Mouse (Mus musculus) lung, embryonic 15.5 days (tissue): ENCODE data around the gene Dync1i2. TPM values are rescaled to one million over a fixed set of nuclear protein-coding genes. Genes with fewer than 3 reads are reported as not detected.
A peak's percentile ranks its signal among the peaks of the same experiment; 100 is the strongest.

Experiments
- ATAC-seq: fragments of 200-750 bp; cut with Nextera tagmentation; 2 replicates; pipeline ENCODE4 v1.8.0; 2017; ENCODE audit warnings: moderate number of reproducible peaks, borderline replicate concordance; ENCODE audit not compliant: low FRiP score, low TSS enrichment; ENCODE audit errors: extremely low read depth
- H3K27ac ChIP-seq: fragments of 300-500 bp; sonication (generic); 2 replicates; pipeline ENCODE4 v1.5.1; 2015; ENCODE audit warnings: moderate library complexity, mild to moderate bottlenecking, inconsistent platforms
- H3K27me3 ChIP-seq: fragments of 300-500 bp; sonication (generic); 2 replicates; pipeline ENCODE4 v1.6.1; 2015; ENCODE audit warnings: inconsistent platforms
- H3K36me3 ChIP-seq: fragments of 300-500 bp; sonication (generic); 2 replicates; pipeline ENCODE4 v1.6.1; 2015; ENCODE audit warnings: inconsistent platforms
- H3K4me1 ChIP-seq: fragments of 300-500 bp; sonication (generic); 2 replicates; pipeline ENCODE4 v1.6.1; 2015; ENCODE audit warnings: inconsistent platforms
- H3K4me2 ChIP-seq: fragments of 300-500 bp; sonication (generic); 2 replicates; pipeline ENCODE4 v1.6.1; 2015; ENCODE audit warnings: inconsistent platforms, mild to moderate bottlenecking, moderate library complexity
- H3K4me3 ChIP-seq: fragments of 300-500 bp; sonication (generic); 2 replicates; pipeline ENCODE4 v1.5.1; 2015; ENCODE audit warnings: mild to moderate bottlenecking, inconsistent platforms
- H3K9ac ChIP-seq: fragments of 300-500 bp; sonication (generic); 2 replicates; pipeline ENCODE4 v1.6.1; 2015; ENCODE audit warnings: inconsistent platforms
- H3K9me3 ChIP-seq: fragments of 300-500 bp; sonication (generic); 2 replicates; pipeline ENCODE4 v1.6.1; 2016; ENCODE audit warnings: inconsistent platforms
- WGBS: fragments of 180-500 bp; shearing (Covaris S2); methylation state at CpG from one replicate; pipeline ENCODE4 v1.1.7; 2015; 5-methylcytosine and 5-hydroxymethylcytosine counted together
- polyA plus RNA-seq: library from polyadenylated mRNA; unstranded; fragments of >200 nt; fragmentation: Nextera tagmentation; extraction: Ambion mirVana; gene quantifications from 2 replicates; pipeline ENCODE4 v1.2.1, GENCODE M21; 2015

The Dync1i2 gene
- polyA plus RNA-seq, 1 experiment from 2014 or later: 99.6 TPM

DNA sequence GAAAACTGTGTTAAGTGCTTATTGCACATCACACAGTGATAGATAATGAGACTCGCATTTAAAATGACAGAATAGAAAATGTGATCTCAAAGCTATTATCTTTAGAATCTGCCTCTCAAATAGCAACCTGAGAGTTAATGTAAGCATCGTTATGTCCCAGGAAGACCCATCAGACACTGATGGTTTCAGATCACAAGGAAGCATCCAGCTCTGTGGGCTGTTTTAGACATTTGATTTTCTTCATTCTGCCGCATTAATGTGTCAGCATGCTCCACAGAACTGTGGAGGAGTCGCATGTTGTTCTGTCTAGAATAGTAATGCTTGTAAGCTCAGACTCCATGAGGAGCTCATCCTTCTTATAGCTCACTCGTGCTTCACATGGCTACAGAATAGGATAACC is 34.6 kb downstream of the Dync1i2 start:
- H3K36me3 ChIP-seq: peaks cover 46% of the 10 kb centered on the region
- H3K4me3 ChIP-seq: no peak overlapping the region
- H3K4me1 ChIP-seq: no peaks in the 10 kb centered on the region
- H3K9me3 ChIP-seq: no peaks in the 10 kb centered on the region
- no peak overlapping the region for H3K27ac ChIP-seq
- H3K9ac ChIP-seq: no peak overlapping the region
- H3K4me2 ChIP-seq: no peak overlapping the region
- no peak for ATAC-seq
- 86% methylated on average over 5 of the region's 5 CpGs for WGBS
- no peaks in the 10 kb centered on the region for H3K27me3 ChIP-seq

DNA sequence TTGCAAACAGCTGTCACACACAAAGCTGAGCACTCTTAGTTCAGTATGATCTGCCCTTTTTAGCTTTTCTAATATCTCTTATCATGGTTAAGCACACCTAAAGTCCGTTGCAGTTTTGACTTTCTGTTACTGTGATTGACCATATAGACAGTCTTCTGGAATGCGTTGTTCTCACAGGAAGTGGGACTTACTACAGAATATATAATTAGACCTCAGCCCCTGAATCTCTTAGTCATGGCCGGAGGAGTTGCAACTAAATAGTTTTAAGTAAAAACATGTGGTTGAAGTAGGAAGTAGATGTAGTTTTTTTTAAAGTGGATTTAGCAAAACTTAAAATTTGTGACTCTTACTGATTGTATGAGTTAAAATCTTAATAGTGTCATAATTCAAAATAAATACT is 36.6 kb downstream of the Dync1i2 start:
- no peaks in the 10 kb centered on the region for H3K27me3 ChIP-seq
- no peaks in the 10 kb centered on the region for H3K4me1 ChIP-seq
- no peaks in the 10 kb centered on the region for H3K9me3 ChIP-seq
- H3K9ac ChIP-seq: no peak overlapping the region
- no peak overlapping the region for H3K27ac ChIP-seq
- 75% methylated on average over 3 of the region's 3 CpGs for WGBS
- no peak for ATAC-seq
- H3K36me3 ChIP-seq: peaks cover 56% of the 10 kb centered on the region
- H3K4me3 ChIP-seq: no peak overlapping the region
- no peak overlapping the region for H3K4me2 ChIP-seq

DNA sequence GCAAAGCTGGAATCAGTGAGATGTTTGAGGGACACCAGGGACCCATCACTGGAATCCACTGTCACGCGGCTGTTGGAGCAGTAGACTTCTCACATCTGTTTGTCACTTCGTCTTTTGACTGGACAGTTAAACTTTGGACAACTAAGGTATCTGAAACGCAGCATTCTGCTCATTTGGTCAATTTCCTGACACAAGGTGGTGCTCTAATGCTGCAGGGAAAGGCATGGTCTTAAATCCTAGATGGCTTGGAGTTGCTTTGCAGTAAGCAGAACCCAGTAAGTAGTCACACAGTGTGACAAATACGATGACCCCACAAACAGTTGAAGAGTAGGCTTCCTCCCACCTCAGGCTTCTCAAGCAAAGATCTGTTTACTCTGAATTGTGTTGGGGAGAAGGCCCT is 39.3 kb downstream of the Dync1i2 start:
- WGBS: 76% methylated on average over 5 of the region's 5 CpGs
- Histone ChIP-seq H3K27ac (no peak overlapping the region), H3K36me3 (peaks cover 61% of the 10 kb centered on the region), H3K9me3 (no peaks in the 10 kb centered on the region), H3K4me3 (no peak overlapping the region), H3K4me2 (no peak overlapping the region), H3K4me1 (no peaks in the 10 kb centered on the region), H3K27me3 (no peaks in the 10 kb centered on the region), H3K9ac (no peak overlapping the region)
- no peak for ATAC-seq

DNA sequence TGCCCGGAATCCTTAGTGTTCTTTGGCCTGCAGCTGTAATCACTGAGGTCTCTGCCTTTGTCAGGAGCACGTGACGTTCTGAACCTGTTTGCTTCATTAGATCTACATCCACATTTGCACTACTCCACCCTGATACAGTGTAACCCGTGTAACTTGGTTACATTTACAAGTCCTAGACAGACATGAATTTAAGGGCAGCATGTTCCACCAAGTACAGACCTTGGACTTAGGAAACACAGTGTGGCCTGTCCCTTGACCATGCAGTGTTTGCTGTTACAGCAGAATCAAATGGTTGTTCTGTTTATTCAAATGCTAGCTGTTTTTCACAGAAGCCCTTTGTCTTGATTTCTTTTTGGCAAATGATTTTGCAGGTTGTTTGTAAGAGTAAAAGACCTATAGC is 43.3 kb downstream of the Dync1i2 start:
- Histone ChIP-seq H3K27me3 (no peaks in the 10 kb centered on the region), H3K4me3 (no peak overlapping the region)
- no peak for ATAC-seq

DNA sequence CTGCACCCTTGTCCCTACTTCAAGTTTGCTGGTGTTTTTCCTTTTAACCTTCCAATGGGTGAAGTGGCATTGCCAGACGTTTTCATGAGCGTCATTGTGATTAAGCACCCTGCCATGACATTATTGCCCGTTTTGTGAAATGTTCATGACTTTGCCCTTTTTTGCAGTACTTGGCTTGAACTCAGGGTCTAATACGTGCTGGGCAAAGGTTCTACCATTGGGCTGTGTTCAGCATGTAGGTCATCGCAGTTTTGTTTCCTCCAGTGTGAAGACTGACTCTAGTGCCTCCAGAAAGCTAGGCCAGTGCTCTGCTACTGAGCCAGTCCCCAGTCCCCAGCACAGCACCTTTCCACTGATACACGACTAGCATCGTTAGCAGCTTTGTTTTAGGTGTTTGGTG is 45.1 kb downstream of the Dync1i2 start:
- no peak overlapping the region for H3K9ac ChIP-seq
- WGBS: 86% methylated on average over 7 of the region's 7 CpGs
- no peak for ATAC-seq
- peaks cover 69% of the 10 kb centered on the region for H3K36me3 ChIP-seq
- no peak overlapping the region for H3K4me3 ChIP-seq
- no peak overlapping the region for H3K27ac ChIP-seq
- H3K27me3 ChIP-seq: no peaks in the 10 kb centered on the region
- H3K9me3 ChIP-seq: no peaks in the 10 kb centered on the region
- H3K4me2 ChIP-seq: no peak overlapping the region
- H3K4me1 ChIP-seq: no peaks in the 10 kb centered on the region

More for the DNA sequence above, 43.3 kb downstream of the Dync1i2 start:
- Histone ChIP-seq H3K36me3 (peaks cover 75% of the 10 kb centered on the region), H3K27ac (no peak overlapping the region), H3K9me3 (no peaks in the 10 kb centered on the region), H3K4me1 (no peaks in the 10 kb centered on the region), H3K9ac (no peak overlapping the region), H3K4me2 (no peak overlapping the region)
- WGBS: 74% methylated on average over 4 of the region's 4 CpGs

DNA sequence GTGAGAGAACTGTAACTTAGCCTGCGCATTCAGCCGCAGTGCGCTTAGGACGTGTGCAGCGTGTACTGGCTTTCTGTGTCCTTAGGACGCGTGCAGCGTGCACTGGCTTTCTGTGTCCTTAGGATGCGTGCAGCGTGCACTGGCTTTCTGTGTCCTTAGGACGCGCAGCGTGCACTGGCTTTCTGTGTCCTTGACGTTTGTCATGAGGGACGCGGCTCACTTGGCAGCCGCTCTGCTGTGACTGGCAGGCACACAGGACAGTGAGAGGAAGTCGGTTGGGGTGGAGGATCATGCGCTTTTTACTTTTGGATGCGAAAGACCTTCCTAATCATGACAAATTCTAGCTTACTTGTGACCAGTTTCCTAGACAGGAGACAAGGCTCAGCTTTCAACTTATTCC is 53.1 kb downstream of the Dync1i2 start:
- 94% methylated on average over 20 of the region's 20 CpGs for WGBS
- Histone ChIP-seq H3K36me3 (peaks cover 47% of the 10 kb centered on the region), H3K9me3 (no peaks in the 10 kb centered on the region), H3K4me1 (no peaks in the 10 kb centered on the region), H3K27ac (no peak overlapping the region), H3K4me2 (no peak overlapping the region), H3K27me3 (no peaks in the 10 kb centered on the region), H3K9ac (no peak overlapping the region), H3K4me3 (no peak overlapping the region)
- ATAC-seq: no peak

DNA sequence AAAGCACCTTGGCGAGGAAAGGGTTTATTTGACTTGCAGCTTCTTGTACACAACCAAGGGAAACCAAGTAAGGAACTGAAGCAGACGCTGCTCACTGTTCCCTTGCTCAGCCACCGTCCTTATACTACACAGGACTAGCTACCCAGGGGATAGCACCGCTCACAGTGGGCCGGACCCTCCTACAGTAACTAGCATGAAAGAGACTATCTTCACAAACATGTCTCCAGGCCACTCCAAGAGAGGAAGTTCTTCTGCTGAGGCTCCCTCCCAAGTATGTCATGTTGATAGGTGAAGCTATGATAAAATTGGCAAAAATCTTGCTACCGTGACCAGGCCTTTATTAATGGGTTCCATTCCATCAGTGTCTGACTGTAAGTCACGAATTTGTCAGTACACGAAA is 57.2 kb downstream of the Dync1i2 start:
- Histone ChIP-seq H3K36me3 (peaks cover 21% of the 10 kb centered on the region), H3K4me1 (no peaks in the 10 kb centered on the region), H3K4me3 (no peak overlapping the region), H3K4me2 (no peak overlapping the region), H3K27me3 (no peaks in the 10 kb centered on the region), H3K27ac (no peak overlapping the region), H3K9me3 (no peaks in the 10 kb centered on the region), H3K9ac (no peak overlapping the region)
- 90% methylated on average over 8 of the region's 8 CpGs for WGBS
- ATAC-seq: no peak

DNA sequence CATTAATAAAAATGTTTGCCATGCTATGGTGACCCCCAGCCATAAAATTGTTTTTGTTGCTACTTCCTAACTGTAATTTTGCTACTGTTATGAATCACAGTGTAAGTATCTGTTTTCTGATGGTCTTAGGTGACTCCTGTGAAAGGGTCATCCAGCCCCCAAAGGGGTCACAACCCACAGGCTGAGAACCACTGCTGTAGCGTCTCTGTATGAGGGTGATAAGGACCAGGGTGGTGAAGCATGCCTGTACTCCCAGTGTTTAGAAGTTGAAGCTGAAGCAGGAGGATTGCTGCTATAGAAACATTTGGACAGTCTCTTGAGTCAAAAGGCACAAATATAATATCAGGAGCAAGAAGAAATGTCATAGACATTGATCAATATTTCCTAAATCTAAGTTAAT is 57.8 kb downstream of the Dync1i2 start:
- H3K4me3 ChIP-seq: no peak overlapping the region
- 31% methylated on average over 1 of the region's 1 CpGs for WGBS
- H3K27me3 ChIP-seq: no peaks in the 10 kb centered on the region
- no peak overlapping the region for H3K4me2 ChIP-seq
- no peaks in the 10 kb centered on the region for H3K9me3 ChIP-seq
- H3K27ac ChIP-seq: no peak overlapping the region
- ATAC-seq: no peak
- H3K9ac ChIP-seq: no peak overlapping the region
- H3K4me1 ChIP-seq: no peaks in the 10 kb centered on the region
- peaks cover 20% of the 10 kb centered on the region for H3K36me3 ChIP-seq

DNA sequence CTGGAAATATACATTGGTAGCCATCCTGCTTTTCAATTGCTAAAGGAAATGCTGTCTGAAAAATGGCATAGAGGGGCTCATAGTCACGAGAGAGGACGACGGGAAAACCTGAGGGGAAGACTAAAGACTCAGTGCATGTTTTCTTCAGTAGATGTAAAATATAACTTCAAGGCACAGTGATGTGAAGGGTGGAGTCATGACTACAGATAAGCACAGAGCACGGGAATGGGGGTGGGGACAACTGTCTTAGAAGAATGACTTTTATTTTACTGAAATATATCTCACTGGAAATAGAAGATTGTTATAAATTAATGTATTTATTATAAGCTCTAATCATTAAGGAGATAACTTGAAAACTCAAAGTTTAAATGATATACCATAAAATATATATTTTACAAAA is 58.6 kb downstream of the Dync1i2 start:
- H3K27me3 ChIP-seq: no peaks in the 10 kb centered on the region
- no peaks in the 10 kb centered on the region for H3K9me3 ChIP-seq
- no peak overlapping the region for H3K4me3 ChIP-seq
- no peak overlapping the region for H3K9ac ChIP-seq
- 58% methylated on average over 4 of the region's 4 CpGs for WGBS
- H3K4me2 ChIP-seq: no peak overlapping the region
- H3K4me1 ChIP-seq: 0 out of 2 replicates have a peak, but pooled peaks cover 2% of the 10 kb centered on the region
- ATAC-seq: no peak
- peaks cover 12% of the 10 kb centered on the region for H3K36me3 ChIP-seq
- no peak overlapping the region for H3K27ac ChIP-seq

DNA sequence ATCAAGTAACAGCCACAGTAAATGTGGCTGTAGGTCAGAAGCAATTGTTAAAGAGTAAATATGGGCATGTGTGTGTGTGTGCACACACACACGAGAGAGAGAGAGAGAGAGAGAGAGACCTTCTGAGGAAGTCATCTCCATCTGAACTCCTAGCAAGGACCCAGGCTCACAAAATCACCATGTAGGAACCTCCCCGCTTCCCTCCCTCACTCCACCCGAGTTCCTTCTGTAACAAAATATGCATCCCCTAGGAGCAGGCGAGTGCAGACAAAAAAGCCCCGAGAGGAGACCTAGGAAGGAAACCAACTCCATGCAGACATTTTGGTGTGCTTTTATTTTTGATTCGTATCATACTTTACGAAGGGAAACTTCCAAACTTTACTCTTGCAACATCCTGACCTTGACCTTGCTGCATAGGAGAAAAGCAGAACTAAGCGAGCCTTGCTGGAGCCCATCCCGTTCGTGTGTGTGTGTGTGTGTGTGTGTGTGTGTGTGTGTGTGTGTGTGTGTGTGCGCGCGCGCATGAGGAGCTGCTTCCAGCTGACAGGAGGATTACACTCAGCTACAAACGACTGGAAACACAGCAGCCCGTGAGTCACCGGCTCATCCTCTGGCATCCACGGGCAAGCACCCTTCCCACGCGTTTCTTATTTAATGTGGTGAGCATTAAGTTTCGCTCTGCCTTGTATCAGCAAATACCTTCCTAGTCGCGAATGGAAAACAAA is 62.6 kb downstream of the Dync1i2 start:
- Histone ChIP-seq H3K9ac (no peak overlapping the region), H3K27me3 (no peaks in the 10 kb centered on the region), H3K4me3 (peak overlapping the region; percentile 36), H3K9me3 (no peaks in the 10 kb centered on the region), H3K4me2 (peak overlapping the region; percentile 46), H3K4me1 (0 out of 2 replicates have a peak, but pooled peaks cover 2% of the 10 kb centered on the region), H3K27ac (peak overlapping the region; percentile 41; the same call in 1 of the 2 replicates), H3K36me3 (0 out of 2 replicates have a peak, but pooled peaks cover 4% of the 10 kb centered on the region)
- WGBS: 42% methylated on average over 23 of the region's 23 CpGs
- ATAC-seq: peak; percentile 49; the same call in 1 of the 2 replicates

DNA sequence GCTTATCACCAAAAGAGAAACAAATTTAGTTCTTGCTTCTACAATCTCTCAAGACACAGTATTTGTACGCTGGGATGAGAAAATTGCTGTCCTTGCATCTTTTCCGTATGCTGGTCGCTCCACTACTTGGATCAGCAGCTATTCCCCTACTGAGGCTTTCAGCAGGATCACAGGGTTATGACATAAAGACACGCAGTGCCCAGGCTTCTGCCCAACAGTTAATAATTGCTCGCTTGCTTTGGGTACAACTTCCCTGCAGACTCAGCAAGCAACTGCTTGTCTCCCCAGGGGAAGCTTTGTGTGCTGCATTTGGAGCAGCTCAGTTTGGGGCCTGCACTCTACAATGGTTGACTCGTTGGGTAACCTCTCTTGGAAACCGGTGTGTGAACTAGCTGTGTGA is 64.2 kb downstream of the Dync1i2 start:
- no peaks in the 10 kb centered on the region for H3K27me3 ChIP-seq
- H3K4me3 ChIP-seq: no peak overlapping the region
- H3K9me3 ChIP-seq: no peaks in the 10 kb centered on the region
- H3K27ac ChIP-seq: no peak overlapping the region
- no peak overlapping the region for H3K9ac ChIP-seq
- H3K4me2 ChIP-seq: no peak overlapping the region
- WGBS: 77% methylated on average over 7 of the region's 7 CpGs
- H3K4me1 ChIP-seq: 0 out of 2 replicates have a peak, but pooled peaks cover 2% of the 10 kb centered on the region
- 0 out of 2 replicates have a peak, but pooled peaks cover 4% of the 10 kb centered on the region for H3K36me3 ChIP-seq
- ATAC-seq: no peak

DNA sequence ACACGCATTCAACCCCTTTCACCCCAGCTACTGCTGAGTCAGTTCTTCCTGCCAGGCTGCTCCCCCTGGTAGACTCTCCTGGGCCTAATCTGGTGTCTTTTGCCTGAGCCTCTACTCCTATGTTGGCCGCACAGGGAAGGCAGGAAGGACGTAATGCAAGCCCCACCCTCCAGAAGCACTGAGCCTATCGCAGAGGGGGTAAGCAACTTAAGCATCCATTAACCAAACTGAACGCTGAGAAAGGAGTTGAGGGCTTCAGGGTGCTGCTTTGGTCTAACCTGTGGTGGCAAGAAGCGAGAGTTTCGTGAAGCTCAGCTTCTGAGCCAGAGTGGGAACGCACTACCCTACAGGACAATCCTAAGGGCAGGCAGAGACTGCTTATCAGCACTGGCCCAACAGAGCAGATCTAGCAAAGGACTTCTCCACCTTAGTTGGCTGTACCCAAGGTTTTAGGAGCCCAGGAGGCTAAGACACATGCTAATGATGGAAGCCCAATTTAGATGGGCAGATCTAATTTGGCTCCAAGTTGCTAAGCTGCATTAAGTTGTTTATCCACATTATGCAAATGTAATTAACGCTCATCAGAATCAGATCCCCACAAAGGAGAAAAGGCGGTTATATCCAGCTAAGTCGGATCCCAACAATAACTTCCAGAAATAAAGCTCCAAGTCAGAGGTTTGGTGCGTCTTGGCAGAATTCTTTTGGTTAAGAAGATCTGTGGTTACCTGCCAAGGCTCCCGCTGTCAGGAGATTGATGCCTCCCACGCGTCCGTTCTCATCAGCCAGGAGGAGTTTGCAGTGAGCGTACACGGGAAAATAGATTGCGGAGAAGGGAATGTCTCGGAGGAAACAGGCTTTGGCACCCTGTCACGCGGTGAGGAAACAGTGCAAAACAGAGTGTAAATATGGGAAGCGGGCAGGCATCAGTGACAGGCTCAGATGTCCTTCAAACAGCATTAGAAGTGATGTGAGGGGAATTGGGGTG is 67.6 kb downstream of the Dync1i2 start:
- Histone ChIP-seq H3K27ac (no peak overlapping the region), H3K4me3 (no peak overlapping the region), H3K4me2 (no peak overlapping the region), H3K9ac (no peak overlapping the region), H3K36me3 (peaks cover 4% of the 10 kb centered on the region; the same call in 1 of the 2 replicates), H3K4me1 (0 out of 2 replicates have a peak, but pooled peaks cover 2% of the 10 kb centered on the region), H3K27me3 (no peaks in the 10 kb centered on the region), H3K9me3 (no peaks in the 10 kb centered on the region)
- ATAC-seq: no peak
- WGBS: 68% methylated on average over 23 of the region's 23 CpGs
